In genomic region chr4:141252641-141253040, GRCm38 (mm10) we compare ENCODE assay signal across 23 mouse cellular contexts. TPM values are rescaled to one million over a fixed set of nuclear protein-coding genes. Genes with fewer than 3 reads are reported as not detected.
DNase-seq lines count a peak whose midpoint lies in the region; TF ChIP-seq lines count a peak whose summit lies in the region.
"Had no signal": no experiment of that assay in that cellular context is flagged by ENCODE, and none has a peak within 500 bp of the region (broad histone marks: within the 10 kb centered on the region; RNA-seq: fewer than 3 reads in every experiment).

No protein-coding gene starts in this region.

- no peak; the same call in none of the 2 replicates for TF ChIP-seq RAD21 in MEL (IDR thresholded peaks at IDR 0.05; ENCODE audit: low read depth, low read length)

- no peak for TF ChIP-seq POLR2A in MEL (IDR thresholded peaks at IDR 0.05; ENCODE audit: control insufficient read depth in 1 of 2, insufficient read depth in 1 of 2, low read depth in 1 of 2, low read length in 2 of 2, poor library complexity in 1 of 2)

- no peaks in the 10 kb centered on the region; a peak in 1 of 4 replicates for H3K27me3 ChIP-seq in MEL (ENCODE audit: control insufficient read depth in 1 of 2, insufficient read depth in 2 of 2, low read length in 2 of 2)

- no peak overlapping the region for H3K4me3 ChIP-seq in layer of hippocampus, adult 2 months
- no peak overlapping the region for H3K4me3 ChIP-seq in MEL (ENCODE audit: control insufficient read depth in 1 of 2, insufficient read depth in 1 of 2, low read depth in 2 of 2, low read length in 2 of 2)
- H3K4me3 ChIP-seq: embryonic facial prominence, embryonic 10.5 days; forebrain, embryonic 15.5 days; hindbrain, embryonic 15.5 days; neural tube, embryonic 15.5 days had no signal

- H3K9me3 ChIP-seq in MEL (replicated peaks; ENCODE audit: insufficient read depth, low read length): no peaks in the 10 kb centered on the region
- H3K9me3 ChIP-seq: embryonic facial prominence, embryonic 10.5 days; forebrain, embryonic 15.5 days; hindbrain, embryonic 15.5 days; neural tube, embryonic 15.5 days had no signal

- H3K9ac ChIP-seq in MEL (ENCODE audit: control insufficient read depth, low read depth, low read length, poor library complexity, severe bottlenecking): no peak overlapping the region
- H3K9ac ChIP-seq: forebrain, embryonic 15.5 days; hindbrain, embryonic 15.5 days; neural tube, embryonic 15.5 days had no signal

- TF ChIP-seq EP300 in MEL (IDR thresholded peaks at IDR 0.05; ENCODE audit: low read depth in 1 of 2, low read length in 2 of 2): no peak

- no peak overlapping the region for H3K27ac ChIP-seq in layer of hippocampus, adult 2 months
- H3K27ac ChIP-seq in MEL (ENCODE audit: control insufficient read depth, low read depth, low read length): no peak overlapping the region
- H3K27ac ChIP-seq: embryonic facial prominence, embryonic 10.5 days; forebrain, embryonic 15.5 days; hindbrain, embryonic 15.5 days; neural tube, embryonic 15.5 days had no signal

- no peak for DNase-seq in layer of hippocampus, adult 2 months (ENCODE audit: low spot score in 2 of 2)
- no peak for DNase-seq in layer of hippocampus, postnatal 36 days
- DNase-seq in thymus, postnatal 4 days: peak; percentile 18
- no peak for DNase-seq in thymus, postnatal 14 days
- peak; percentile 35 for DNase-seq in MEL (ENCODE audit: low read depth, low spot score)
- no peak for DNase-seq in cerebellum, adult 11-12 months
- no peak for DNase-seq in right cerebral cortex, postnatal 25 days
- DNase-seq: adrenal gland, postnatal 14 days; cerebellum, adult 9-11 months; gastrocnemius, postnatal 14 days; heart, postnatal 36 days; kidney, postnatal 10 days; lung, adult 18-20 months; lung, postnatal 4 days; right cerebral cortex, adult 18-20 months; thymus, adult 2 months had no signal

- peak; percentile 51 for TF ChIP-seq CTCF in layer of hippocampus, adult 2 months (conservative IDR thresholded peaks at IDR 0.05)
- peak; percentile 4 to 41 (median 14); a peak in 2 of 6 replicates for TF ChIP-seq CTCF in MEL (IDR thresholded peaks at IDR 0.05 in 2 of 3, conservative IDR thresholded peaks at IDR 0.05 in 1 of 3; ENCODE audit: control insufficient read depth in 1 of 3, insufficient read depth in 1 of 3, low read depth in 2 of 3, low read length in 3 of 3, poor library complexity in 1 of 3, severe bottlenecking in 1 of 3)

- no peaks in the 10 kb centered on the region for H3K4me1 ChIP-seq in MEL (ENCODE audit: control insufficient read depth in 1 of 2, insufficient read depth in 2 of 2, low read length in 2 of 2)

- H3K36me3 ChIP-seq in MEL (ENCODE audit: control insufficient read depth in 1 of 2, insufficient read depth in 2 of 2, low read length in 2 of 2): no peaks in the 10 kb centered on the region
- H3K36me3 ChIP-seq: forebrain, embryonic 15.5 days; G1E; hindbrain, embryonic 15.5 days; neural tube, embryonic 15.5 days had no signal

- no peaks in the 10 kb centered on the region for H3K79me2 ChIP-seq in MEL (ENCODE audit: control insufficient read depth, insufficient read depth, low read length, poor library complexity)

TF ChIP-seq in MEL, 35 proteins besides CTCF, POLR2A, EP300 and RAD21:
- TF ChIP-seq TAL1 (IDR thresholded peaks at IDR 0.05; ENCODE audit: low read length) (no peak), SMC3 (IDR thresholded peaks at IDR 0.05; ENCODE audit: low read depth, low read length) (peak; percentile 21; the same call in 1 of the 2 replicates)
TF ChIP-seq in MEL: peak in this region for 1.

RNA-seq across cellular contexts. Expression of gene Arhgef19, which starts 13.3 kb away (rescaled TPM):
- total RNA-seq in layer of hippocampus, adult 2 months (2021): 10 to 100 TPM; 15.5 to 16.2 TPM
- total RNA-seq in layer of hippocampus, postnatal 36 days (2021): 10 to 100 TPM; 15.5 to 15.9 TPM
- 0.03 TPM in 1 of 2 replicates, not detected in the other for total RNA-seq in MEL (2012; rRNA removed)
- under 1 TPM in 1 of 2 experiments, not detected in 1; 0.78 TPM for polyA plus RNA-seq in MEL (2012; ENCODE audit: insufficient read depth in 1 of 2, insufficient read length in 2 of 2, low read depth in 1 of 2, low replicate concordance in 2 of 2, missing spikeins in 1 of 2)
- total RNA-seq: G1E; megakaryocyte-erythroid progenitor cell, adult 5-6 weeks had no signal
- polyA plus RNA-seq: CD4-positive, CD25-positive, alpha-beta regulatory T cell, adult 4 months; G1E had no signal

RNA-seq across cellular contexts. Expression of gene Rsg1, which starts 38.9 kb away (rescaled TPM):
- 1 to 10 TPM; 2.5 to 5.4 TPM for total RNA-seq in layer of hippocampus, adult 2 months (2021)
- 1 to 10 TPM; 2.7 to 4.1 TPM for total RNA-seq in layer of hippocampus, postnatal 36 days (2021)
- total RNA-seq in MEL (2012; rRNA removed): 3.7 and 5.8 TPM in 2 replicates
- polyA plus RNA-seq in MEL (2012; ENCODE audit: insufficient read depth in 1 of 2, insufficient read length in 2 of 2, low read depth in 1 of 2, low replicate concordance in 2 of 2, missing spikeins in 1 of 2): 1 to 10 TPM in 1 of 2 experiments, not detected in 1; 4.8 TPM

RNA-seq across cellular contexts. Expression of gene Epha2, which starts 48.4 kb away (rescaled TPM):
- 1 to 10 TPM in 1 of 2 experiments, under 1 TPM in 1; 0.86 to 1.3 TPM for total RNA-seq in layer of hippocampus, adult 2 months (2021)
- 1 to 10 TPM; 1.3 to 1.7 TPM for total RNA-seq in layer of hippocampus, postnatal 36 days (2021)
- 2.3 and 2.5 TPM in 2 replicates for total RNA-seq in MEL (2012; rRNA removed)
- polyA plus RNA-seq in MEL (2012; ENCODE audit: insufficient read depth in 1 of 2, insufficient read length in 2 of 2, low read depth in 1 of 2, low replicate concordance in 2 of 2, missing spikeins in 1 of 2): 1 to 10 TPM in 1 of 2 experiments, not detected in 1; 5.9 TPM
- total RNA-seq: G1E had no signal
- polyA plus RNA-seq: G1E had no signal

Comparison
In these comparisons a context has a peak if more than half of its experiments do, and no peak if none do; other contexts are left out.
1. DNase-seq: peak in thymus, postnatal 4 days (single experiment) and MEL (single experiment); none in layer of hippocampus, adult 2 months (0 of 2), layer of hippocampus, postnatal 36 days (0 of 2), thymus, postnatal 14 days (single experiment), cerebellum, adult 11-12 months (single experiment) and right cerebral cortex, postnatal 25 days (single experiment).
2. RNA of gene Arhgef19, which starts 13.3 kb away (total RNA-seq): 15.5 to 16.2 TPM in layer of hippocampus, adult 2 months and 15.5 to 15.9 TPM in layer of hippocampus, postnatal 36 days; 0.03 TPM in MEL; every median in the first group is over 10 times any median in the second.